Mouse (Mus musculus) kidney, embryonic 14.5 days (tissue): ENCODE results near the gene Tram2. TPM values are rescaled to one million over a fixed set of nuclear protein-coding genes. Genes with fewer than 3 reads are reported as not detected.
A peak's percentile ranks its signal among the peaks of the same experiment; 100 is the strongest.

Source experiments
- ATAC-seq: fragments of 200-750 bp; cut with Nextera tagmentation; 2 replicates; pipeline ENCODE4 v1.8.0; 2017; ENCODE audit warnings: moderate number of reproducible peaks, mild to moderate bottlenecking, moderate TSS enrichment, moderate library complexity; ENCODE audit not compliant: low FRiP score, low TSS enrichment
- H3K27ac ChIP-seq: fragments of 300-500 bp; sonication (generic); 2 replicates; pipeline ENCODE4 v1.5.1; 2014; ENCODE audit warnings: low read depth, mild to moderate bottlenecking, low read length, moderate library complexity, mixed read lengths
- H3K27me3 ChIP-seq: fragments of 300-500 bp; sonication (generic); 2 replicates; pipeline ENCODE4 v1.6.1; 2014; ENCODE audit warnings: mild to moderate bottlenecking, low read length; ENCODE audit not compliant: control insufficient read depth, insufficient read depth
- H3K36me3 ChIP-seq: fragments of 300-500 bp; sonication (generic); 2 replicates; pipeline ENCODE4 v1.6.1; 2014; ENCODE audit warnings: low read length, mixed read lengths; ENCODE audit not compliant: control insufficient read depth, insufficient read depth
- H3K4me1 ChIP-seq: fragments of 300-500 bp; sonication (generic); 2 replicates; pipeline ENCODE4 v1.6.1; 2014; ENCODE audit warnings: low read length, mixed read lengths; ENCODE audit not compliant: control insufficient read depth, insufficient read depth
- H3K4me2 ChIP-seq: fragments of 300-500 bp; sonication (generic); replicated peaks from 2 replicates; pipeline ENCODE4 v1.6.1; 2014; ENCODE audit warnings: low read depth, mild to moderate bottlenecking, low read length
- H3K4me3 ChIP-seq: fragments of 300-500 bp; sonication (generic); 2 replicates; pipeline ENCODE4 v1.5.1; 2014; ENCODE audit warnings: mild to moderate bottlenecking, low read length
- H3K9ac ChIP-seq: fragments of 300-500 bp; sonication (generic); 2 replicates; pipeline ENCODE4 v1.6.1; 2014; ENCODE audit warnings: low read depth, mild to moderate bottlenecking, low read length, moderate library complexity
- H3K9me3 ChIP-seq: fragments of 300-500 bp; sonication (generic); 2 replicates; pipeline ENCODE4 v1.6.1; 2016; ENCODE audit warnings: low read length; ENCODE audit not compliant: control insufficient read depth
- WGBS: fragments of 180-500 bp; shearing (Covaris S2); extraction: QIAGEN DNeasy Blood & Tissue Kit; methylation state at CpG from one replicate; pipeline ENCODE4 v1.1.7; 2014; 5-methylcytosine and 5-hydroxymethylcytosine counted together
- polyA plus RNA-seq: library from polyadenylated mRNA; unstranded; fragments of >200 nt; fragmentation: Nextera tagmentation; extraction: Ambion mirVana; gene quantifications from 2 replicates; pipeline ENCODE4 v1.2.1, GENCODE M21; 2014

Gene Tram2
- polyA plus RNA-seq, 1 experiment from 2014 or later: 12.4 TPM

DNA sequence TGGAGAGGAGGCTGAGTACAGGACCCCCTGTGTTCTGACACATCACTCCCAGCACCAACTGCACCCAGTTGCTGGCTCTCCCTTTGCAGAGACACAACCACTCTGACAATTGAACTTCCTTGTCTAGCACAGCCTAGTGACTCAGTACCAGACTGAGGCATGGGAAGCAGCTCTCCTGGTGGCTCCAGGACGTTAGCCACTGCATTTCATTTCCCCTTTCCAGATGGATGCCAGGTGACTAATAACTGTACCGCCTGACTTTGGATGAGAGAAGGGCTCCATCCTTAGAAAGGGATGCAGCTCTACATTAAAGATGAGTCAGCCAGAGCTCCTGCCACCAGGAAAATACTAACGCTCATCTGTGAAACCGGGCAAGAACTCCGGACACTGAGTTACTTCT, 7.3 kb upstream of the Tram2 start:
- Histone ChIP-seq H3K27ac (no peak overlapping the region), H3K27me3 (no peaks in the 10 kb centered on the region), H3K9me3 (no peaks in the 10 kb centered on the region), H3K9ac (no peak overlapping the region), H3K4me3 (no peak overlapping the region), H3K4me1 (no peaks in the 10 kb centered on the region), H3K36me3 (no peaks in the 10 kb centered on the region), H3K4me2 (no peak overlapping the region)
- 82% methylated on average over 5 of the region's 5 CpGs for WGBS
- ATAC-seq: no peak

- H3K4me2 ChIP-seq: no peak overlapping the region
- 89% methylated on average over 2 of the region's 2 CpGs for WGBS
- H3K4me1 ChIP-seq: no peaks in the 10 kb centered on the region
- H3K9ac ChIP-seq: no peak overlapping the region
- no peaks in the 10 kb centered on the region for H3K9me3 ChIP-seq
- ATAC-seq: no peak
- H3K4me3 ChIP-seq: no peak overlapping the region
- H3K36me3 ChIP-seq: no peaks in the 10 kb centered on the region
- no peak overlapping the region for H3K27ac ChIP-seq
- no peaks in the 10 kb centered on the region for H3K27me3 ChIP-seq
Observed at GRCm38 (mm10) chr1:21084661-21085060, 5.6 kb upstream of the Tram2 start.

GRCm38 (mm10) chr1:21080362-21080761, 1.3 kb upstream of the Tram2 start:
- no peak for ATAC-seq
- Histone ChIP-seq H3K9ac (no peak overlapping the region), H3K27me3 (no peaks in the 10 kb centered on the region), H3K4me3 (no peak overlapping the region), H3K4me1 (peaks cover 25% of the 10 kb centered on the region), H3K36me3 (no peaks in the 10 kb centered on the region), H3K9me3 (no peaks in the 10 kb centered on the region), H3K4me2 (no peak overlapping the region), H3K27ac (no peak overlapping the region)
- 90% methylated on average over 12 of the region's 12 CpGs for WGBS

DNA sequence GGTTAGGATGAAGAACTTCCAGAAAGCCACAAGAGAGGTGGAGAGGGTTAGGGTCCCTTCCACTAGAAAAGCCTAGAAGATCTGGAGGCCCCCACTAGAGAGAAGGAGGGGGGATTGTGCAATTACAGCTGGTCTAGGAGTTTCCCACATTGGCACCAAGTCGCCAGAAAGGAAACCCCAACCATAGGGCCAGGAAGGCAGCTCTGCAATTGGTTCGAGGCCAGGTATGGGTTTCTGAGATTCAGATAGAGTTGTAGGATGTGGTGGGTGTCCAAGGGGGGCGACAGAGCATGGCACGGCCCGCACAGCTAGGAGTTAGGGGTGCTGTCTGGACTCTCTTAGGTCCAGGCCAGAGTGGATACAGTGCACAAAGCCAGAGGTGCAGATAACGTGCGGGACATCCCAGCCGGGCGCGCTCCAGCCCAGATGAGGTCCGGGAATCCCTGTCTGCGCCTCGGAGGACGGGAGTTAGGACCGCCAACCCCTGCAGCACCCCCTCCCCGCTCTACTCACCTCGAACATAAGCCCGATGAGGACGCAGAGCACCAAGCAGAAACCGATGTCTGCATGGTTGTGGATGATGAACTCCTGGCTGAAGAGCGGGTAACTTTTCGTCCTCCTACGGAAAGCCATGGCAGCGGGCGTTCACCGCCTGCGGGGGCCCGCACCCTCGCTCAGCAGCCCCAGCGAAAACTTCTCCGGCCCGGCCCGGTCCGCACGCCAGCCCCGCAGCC, 381 bp downstream of the Tram2 start:
- no peaks in the 10 kb centered on the region for H3K36me3 ChIP-seq
- H3K9ac ChIP-seq: peak overlapping the region; percentile 78
- peak; percentile 60 for ATAC-seq
- H3K27ac ChIP-seq: peak overlapping the region; percentile 51; the same call in 1 of the 2 replicates
- peak overlapping the region; percentile 48 for H3K4me2 ChIP-seq
- H3K9me3 ChIP-seq: no peaks in the 10 kb centered on the region
- H3K4me3 ChIP-seq: peak overlapping the region; percentile 71
- WGBS: under 1% methylated on average over 32 of the region's 36 CpGs
- no peaks in the 10 kb centered on the region for H3K27me3 ChIP-seq
- peaks cover 39% of the 10 kb centered on the region for H3K4me1 ChIP-seq

GRCm38 (mm10) chr1:21077619-21078018, 1.4 kb downstream of the Tram2 start:
- 74% methylated on average over 7 of the region's 7 CpGs for WGBS
- Histone ChIP-seq H3K36me3 (no peaks in the 10 kb centered on the region), H3K4me1 (peaks cover 46% of the 10 kb centered on the region), H3K4me2 (peak overlapping the region; percentile 48), H3K27me3 (no peaks in the 10 kb centered on the region), H3K27ac (no peak overlapping the region), H3K9ac (0 out of 2 replicates have a peak overlapping the region, but pooled peaks have one; percentile 78), H3K9me3 (no peaks in the 10 kb centered on the region), H3K4me3 (peak overlapping the region; percentile 71; the same call in 1 of the 2 replicates)
- ATAC-seq: no peak

- no peaks in the 10 kb centered on the region for H3K36me3 ChIP-seq
- 46% methylated on average over 5 of the region's 5 CpGs for whole genome bisulfite sequencing
- H3K27me3 ChIP-seq: no peaks in the 10 kb centered on the region
- H3K27ac ChIP-seq: no peak overlapping the region
- H3K9me3 ChIP-seq: no peaks in the 10 kb centered on the region
- peak overlapping the region; percentile 71; the same call in 1 of the 2 replicates for H3K4me3 ChIP-seq
- ATAC-seq: no peak
- H3K4me1 ChIP-seq: peaks cover 46% of the 10 kb centered on the region
- peak overlapping the region; percentile 48 for H3K4me2 ChIP-seq
- H3K9ac ChIP-seq: no peak overlapping the region
Observed at GRCm38 (mm10) chr1:21077191-21077590, 1.8 kb downstream of the Tram2 start.

DNA sequence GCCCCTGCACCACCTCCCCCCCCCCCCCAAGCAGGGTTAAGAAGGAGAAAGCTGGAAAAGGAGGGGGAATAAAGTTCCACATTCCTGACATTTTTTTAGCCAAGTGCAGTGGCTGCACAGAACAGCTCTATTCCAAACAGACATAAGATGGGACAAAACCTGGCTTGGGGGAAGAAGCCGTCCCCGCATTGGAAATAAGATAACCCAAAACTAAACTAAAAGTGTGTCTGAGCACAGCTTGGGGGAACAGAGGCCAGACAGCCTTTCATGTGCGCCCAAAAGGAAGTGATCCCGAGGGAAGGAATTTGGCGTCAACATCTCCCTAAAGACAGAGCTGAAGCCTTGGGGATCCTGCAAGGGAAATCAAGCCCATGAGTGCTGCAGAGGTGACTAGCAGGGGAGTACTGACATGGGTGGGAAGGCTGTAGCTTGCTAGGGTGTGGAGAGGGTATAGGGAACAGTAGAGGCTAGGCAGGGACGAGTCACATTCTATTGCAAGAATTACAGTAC, 3.0 kb downstream of the Tram2 start:
- H3K36me3 ChIP-seq: no peaks in the 10 kb centered on the region
- H3K9ac ChIP-seq: peak overlapping the region; percentile 8; the same call in 1 of the 2 replicates
- no peaks in the 10 kb centered on the region for H3K27me3 ChIP-seq
- WGBS: 20% methylated on average over 6 of the region's 6 CpGs
- H3K9me3 ChIP-seq: 0 out of 2 replicates have a peak, but pooled peaks cover 2% of the 10 kb centered on the region
- ATAC-seq: no peak
- H3K4me1 ChIP-seq: peaks cover 46% of the 10 kb centered on the region
- H3K4me2 ChIP-seq: peak overlapping the region; percentile 48
- H3K27ac ChIP-seq: peak overlapping the region; percentile 47; the same call in 1 of the 2 replicates
- H3K4me3 ChIP-seq: peak overlapping the region; percentile 17; the same call in 1 of the 2 replicates

GRCm38 (mm10) chr1:21074231-21074630, 4.8 kb downstream of the Tram2 start:
- 41% methylated on average over 5 of the region's 5 CpGs for WGBS
- H3K4me1 ChIP-seq: peaks cover 50% of the 10 kb centered on the region

DNA sequence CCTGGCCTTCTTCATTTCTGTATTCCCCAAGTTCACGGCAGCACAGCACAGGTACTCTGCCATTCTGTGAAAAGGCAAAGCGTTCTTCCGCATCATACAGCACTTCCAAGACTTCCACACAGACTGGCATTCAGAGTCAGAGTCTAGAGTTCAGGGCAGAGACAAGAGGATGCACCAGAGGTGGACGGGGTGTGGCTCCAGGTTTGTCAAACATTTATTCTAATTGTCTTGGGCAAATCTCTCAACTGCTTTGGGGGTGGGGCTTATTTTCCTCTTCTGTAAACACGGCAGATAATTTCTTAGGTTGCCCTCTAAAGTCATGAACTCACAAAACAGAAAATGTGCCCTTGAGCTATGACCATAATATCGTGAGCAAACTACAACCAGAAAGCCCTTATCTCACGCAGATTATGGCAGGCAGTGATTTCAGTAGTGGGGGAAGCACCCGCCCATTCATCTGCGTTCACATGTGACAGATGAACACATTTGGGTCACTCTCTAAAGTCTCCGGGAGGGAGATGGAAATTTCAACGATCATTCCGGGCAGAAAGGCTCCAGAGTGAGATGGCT, 6.1 kb downstream of the Tram2 start:
- H3K27ac ChIP-seq: peak overlapping the region; percentile 33; the same call in 1 of the 2 replicates
- H3K9ac ChIP-seq: no peak overlapping the region
- ATAC-seq: no peak
- WGBS: 71% methylated on average over 12 of the region's 12 CpGs
- peaks cover 51% of the 10 kb centered on the region for H3K4me1 ChIP-seq
- no peak overlapping the region for H3K4me3 ChIP-seq
- H3K27me3 ChIP-seq: no peaks in the 10 kb centered on the region
- H3K9me3 ChIP-seq: 0 out of 2 replicates have a peak, but pooled peaks cover 2% of the 10 kb centered on the region
- no peaks in the 10 kb centered on the region for H3K36me3 ChIP-seq
- H3K4me2 ChIP-seq: no peak overlapping the region

More at GRCm38 (mm10) chr1:21074231-21074630, 4.8 kb downstream of the Tram2 start:
- Histone ChIP-seq H3K4me3 (no peak overlapping the region), H3K9me3 (0 out of 2 replicates have a peak, but pooled peaks cover 2% of the 10 kb centered on the region), H3K27me3 (no peaks in the 10 kb centered on the region), H3K4me2 (no peak overlapping the region), H3K27ac (no peak overlapping the region), H3K9ac (no peak overlapping the region), H3K36me3 (no peaks in the 10 kb centered on the region)
- peak; percentile 17; the same call in 1 of the 2 replicates for ATAC-seq
